Mouse (Mus musculus): ENCODE data around the gene Wdr18.

- TF ChIP-seq ZKSCAN1 (IDR thresholded peaks at IDR 0.05; ENCODE audit: borderline replicate concordance, low read depth, low read length), result no peak
- no peak for TF ChIP-seq ZNF384 (IDR thresholded peaks at IDR 0.05; ENCODE audit: low read depth, low read length)
- no peak for TF ChIP-seq CTCF (conservative IDR thresholded peaks at IDR 0.05 in 1 of 2, IDR thresholded peaks at IDR 0.05 in 1 of 2; ENCODE audit: low read depth in 2 of 2, low read length in 2 of 2)
Observed at GRCm38 (mm10) chr10:79978061-79978460, 18.1 kb downstream of the Wdr18 start.
